Mouse (Mus musculus): ENCODE measurements around the gene Tmem135. TPM values are rescaled to one million over a fixed set of nuclear protein-coding genes. Genes with fewer than 3 reads are reported as not detected.

Tmem135 gene
- total and polyA plus RNA-seq, 3 experiments = 7.4 to 33.9 TPM; not detected in 1

DNA sequence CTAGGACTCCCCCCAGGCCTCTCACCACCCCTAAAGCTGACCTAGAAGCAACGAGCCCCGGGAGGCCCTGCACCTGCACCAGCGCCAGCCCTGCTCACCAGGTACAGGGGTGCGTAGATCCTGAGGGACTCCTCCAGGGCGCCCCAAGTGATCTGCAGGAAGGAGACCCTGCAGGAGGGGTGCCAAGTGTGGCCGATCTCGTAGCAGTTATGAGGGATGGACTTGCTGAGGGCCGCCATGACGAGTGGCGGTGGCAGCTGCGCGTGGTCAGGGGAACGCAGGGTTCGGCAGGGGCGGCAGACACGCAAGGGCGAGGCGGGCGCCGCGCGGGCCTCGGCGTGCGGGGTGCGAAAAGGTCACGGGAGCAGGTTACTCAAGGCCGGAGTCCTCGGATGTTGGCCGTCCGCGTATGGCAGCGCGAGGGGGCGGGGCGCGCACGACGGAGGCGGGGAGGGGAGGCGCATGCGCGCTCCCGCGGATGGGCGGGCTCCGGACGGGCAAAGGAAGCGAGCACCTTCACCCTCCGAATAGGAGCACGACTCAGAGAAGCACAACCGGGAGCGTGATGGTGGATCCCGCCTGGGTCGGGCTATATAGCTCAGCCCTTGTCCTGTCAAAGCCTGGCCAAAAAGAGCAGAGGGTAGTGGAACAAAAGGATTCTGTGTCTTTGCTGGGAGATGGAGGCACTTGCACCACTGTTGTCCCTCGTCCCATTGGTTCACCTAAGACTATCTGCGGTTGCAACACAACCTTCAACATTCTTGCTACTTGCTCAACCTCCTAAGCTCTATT lies 65.5 kb downstream of the Tmem135 start:
- no peaks in the 10 kb centered on the region for H3K27me3 ChIP-seq (ENCODE audit: control insufficient read depth in 1 of 2, insufficient read depth in 2 of 2, low read length in 2 of 2)
- H3K4me1 ChIP-seq (ENCODE audit: control insufficient read depth in 1 of 2, insufficient read depth in 2 of 2, low read length in 2 of 2) = peaks cover 12 to 13% of the 10 kb centered on the region in 2 experiments
- peak overlapping the region; percentile 75 to 97 for H3K4me3 ChIP-seq (ENCODE audit: control insufficient read depth in 1 of 2, insufficient read depth in 1 of 2, low read depth in 2 of 2, low read length in 2 of 2)
- DNase-seq (ENCODE audit: low read depth, low spot score) = peak; percentile 91
- H3K79me2 ChIP-seq (ENCODE audit: control insufficient read depth, insufficient read depth, low read length, poor library complexity) = peaks cover 14% of the 10 kb centered on the region
- no peak for TF ChIP-seq ZNF384 (IDR thresholded peaks at IDR 0.05; ENCODE audit: low read depth, low read length)
- peak; percentile 54; the same call in 1 of the 2 replicates for TF ChIP-seq HCFC1 (IDR thresholded peaks at IDR 0.05; ENCODE audit: low read depth, low read length)
- peak; percentile 57 to 71; a peak in 3 of 4 replicates for TF ChIP-seq POLR2A (IDR thresholded peaks at IDR 0.05; ENCODE audit: control insufficient read depth in 1 of 2, insufficient read depth in 1 of 2, low read depth in 1 of 2, low read length in 2 of 2, poor library complexity in 1 of 2)
- peak; percentile 68; the same call in 1 of the 2 replicates for TF ChIP-seq NELFE (IDR thresholded peaks at IDR 0.05; ENCODE audit: low read depth, low read length)
- no peak for TF ChIP-seq ZMIZ1 (IDR thresholded peaks at IDR 0.05; ENCODE audit: low read depth, low read length)
- TF ChIP-seq MXI1 (IDR thresholded peaks at IDR 0.05; ENCODE audit: low read depth, low read length) = peak; percentile 70
- TF ChIP-seq TCF12 (IDR thresholded peaks at IDR 0.05; ENCODE audit: low read depth, low read length) = peak; percentile 61; the same call in 1 of the 2 replicates
- TF ChIP-seq NRF1 (IDR thresholded peaks at IDR 0.05; ENCODE audit: insufficient read depth, low read depth, low read length, poor library complexity, severe bottlenecking) = peak; percentile 77
- peak; percentile 43; the same call in 1 of the 2 replicates for TF ChIP-seq MAX (IDR thresholded peaks at IDR 0.05; ENCODE audit: low read length)
- H3K36me3 ChIP-seq (ENCODE audit: control insufficient read depth in 1 of 2, insufficient read depth in 2 of 2, low read length in 2 of 2) = peaks cover 0 to 27% of the 10 kb centered on the region in 2 experiments; a peak in 2 of 4 replicates
- 0 out of 2 replicates have a peak overlapping the region, but pooled peaks have one; percentile 32 for H3K27ac ChIP-seq (ENCODE audit: control insufficient read depth, low read depth, low read length)
- H3K9me3 ChIP-seq (replicated peaks; ENCODE audit: insufficient read depth, low read length) = no peaks in the 10 kb centered on the region
- H3K9ac ChIP-seq (ENCODE audit: control insufficient read depth, low read depth, low read length, poor library complexity, severe bottlenecking) = peak overlapping the region; percentile 89

DNA sequence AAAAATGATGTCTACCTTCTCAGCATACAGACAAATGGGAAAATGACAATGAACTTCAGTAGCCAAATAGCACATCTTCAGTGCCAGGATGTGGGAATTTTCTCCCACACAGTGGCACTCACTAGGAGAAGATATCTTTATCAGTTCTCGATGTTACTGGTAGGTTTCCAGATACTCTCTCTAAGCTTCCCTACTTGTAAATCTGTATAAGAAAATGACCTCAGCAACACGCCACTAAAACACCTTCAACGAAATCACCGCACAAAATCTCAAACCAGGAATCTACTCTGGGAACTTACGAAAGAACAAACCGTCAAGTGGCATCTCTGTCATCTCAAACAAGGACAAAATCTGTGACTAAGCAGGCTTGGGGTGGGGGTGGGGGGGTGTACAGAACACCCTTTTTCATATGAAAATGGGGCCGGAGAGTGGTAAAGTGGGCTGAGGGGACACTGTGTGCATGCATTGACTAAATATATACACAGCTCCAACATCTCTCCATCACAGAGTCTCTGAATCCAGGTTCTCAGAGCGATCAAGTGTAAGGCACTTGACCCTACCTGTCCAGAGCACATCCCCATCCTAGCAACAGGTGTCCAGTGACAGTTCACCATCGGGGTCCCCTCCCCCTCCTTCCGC lies 66.2 kb downstream of the Tmem135 start:
- Histone ChIP-seq H3K4me1 (ENCODE audit: control insufficient read depth in 1 of 2, insufficient read depth in 2 of 2, low read length in 2 of 2) (peaks cover 12 to 13% of the 10 kb centered on the region in 2 experiments), H3K36me3 (ENCODE audit: control insufficient read depth in 1 of 2, insufficient read depth in 2 of 2, low read length in 2 of 2) (peaks cover 0 to 27% of the 10 kb centered on the region in 2 experiments; a peak in 2 of 4 replicates), H3K4me3 (ENCODE audit: control insufficient read depth in 1 of 2, insufficient read depth in 1 of 2, low read depth in 2 of 2, low read length in 2 of 2) (peak overlapping the region; percentile 75 to 97), H3K27me3 (ENCODE audit: control insufficient read depth in 1 of 2, insufficient read depth in 2 of 2, low read length in 2 of 2) (no peaks in the 10 kb centered on the region), H3K9me3 (replicated peaks; ENCODE audit: insufficient read depth, low read length) (no peaks in the 10 kb centered on the region), H3K79me2 (ENCODE audit: control insufficient read depth, insufficient read depth, low read length, poor library complexity) (peaks cover 14% of the 10 kb centered on the region), H3K27ac (ENCODE audit: control insufficient read depth, low read depth, low read length) (no peak overlapping the region), H3K9ac (ENCODE audit: control insufficient read depth, low read depth, low read length, poor library complexity, severe bottlenecking) (peak overlapping the region; percentile 89)
- DNase-seq (ENCODE audit: low read depth, low spot score) = no peak
- TF ChIP-seq USF2 (IDR thresholded peaks at IDR 0.05; ENCODE audit: borderline replicate concordance in 1 of 2, insufficient read depth in 1 of 2, low read depth in 1 of 2, low read length in 2 of 2) (no peak), ZC3H11A (IDR thresholded peaks at IDR 0.05; ENCODE audit: low read depth, low read length) (no peak), RCOR1 (IDR thresholded peaks at IDR 0.05; ENCODE audit: low read depth, low read length) (0 out of 2 replicates have a peak, but pooled peaks have one; percentile 14)
